Mouse (Mus musculus) erythroblast, embryonic 14.5 days (primary cell): ENCODE data around the gene Olfr642. TPM values are rescaled to one million over a fixed set of nuclear protein-coding genes. Genes with fewer than 3 reads are reported as not detected.

ENCODE experiments used
- H3K27me3 ChIP-seq: 2 replicates; pipeline ENCODE4 v1.6.1; 2012; ENCODE audit warnings: inconsistent platforms; ENCODE audit not compliant: control insufficient read depth
- H3K36me3 ChIP-seq: 2 replicates; pipeline ENCODE4 v1.6.1; 2012; ENCODE audit warnings: mild to moderate bottlenecking, inconsistent platforms; ENCODE audit not compliant: control insufficient read depth
- H3K4me1 ChIP-seq: 2 replicates; pipeline ENCODE4 v1.6.1; 2012; ENCODE audit warnings: inconsistent platforms; ENCODE audit not compliant: control insufficient read depth
- H3K4me3 ChIP-seq: replicated peaks from 2 replicates; pipeline ENCODE3; 2012; ENCODE audit warnings: moderate library complexity, mild to moderate bottlenecking, inconsistent platforms
- H3K9me3 ChIP-seq: 2 replicates; pipeline ENCODE4 v1.6.1; 2012; ENCODE audit warnings: low read length, inconsistent platforms, mixed read lengths; ENCODE audit not compliant: control insufficient read depth
- GATA1 ChIP-seq: IDR thresholded peaks from 2 replicates; pipeline ENCODE4 v1.6.1; 2012; ENCODE audit warnings: low read length, inconsistent platforms, mixed read lengths
- TAL1 ChIP-seq: IDR thresholded peaks from 3 replicates; pipeline ENCODE4 v1.6.1; 2012; ENCODE audit warnings: low read length, inconsistent platforms, mixed read lengths
- polyA plus RNA-seq: library from polyadenylated mRNA; stranded (reverse); fragments of >175 nt; gene quantifications from 2 replicates; pipeline ENCODE4 v1.2.3, GENCODE M21; 2012

Gene Olfr642
- polyA plus RNA-seq, 1 experiment: not detected

DNA sequence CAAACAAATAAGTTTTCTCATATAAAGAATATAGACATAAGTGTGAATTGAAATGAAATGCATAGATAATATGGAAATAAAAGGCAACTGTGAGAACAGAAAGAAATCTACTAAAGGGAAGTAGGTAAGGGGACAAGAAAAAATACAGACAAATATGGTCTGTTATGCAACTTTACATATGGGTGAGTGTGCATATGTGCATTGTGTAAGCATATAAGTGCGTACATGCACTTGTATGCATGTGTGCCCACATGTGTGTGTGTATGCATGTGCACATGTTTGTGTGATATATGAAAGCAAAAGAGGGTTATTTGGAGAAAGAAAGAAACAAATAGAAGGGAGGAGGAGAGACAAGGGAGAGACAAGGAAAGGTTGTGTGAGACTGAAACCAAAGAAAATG is 33.5 kb downstream of the Olfr642 start:
- no peak for TF ChIP-seq GATA1
- no peak for TF ChIP-seq TAL1
- H3K4me3 ChIP-seq: no peak overlapping the region
- no peaks in the 10 kb centered on the region for H3K27me3 ChIP-seq

GRCm38 (mm10) chr7:104017203-104017602 is 35.3 kb downstream of the Olfr642 start, which contains the start of gene Olfr639:
Gene Olfr639 (minus strand): TSS chr7:104017303.
- Histone ChIP-seq H3K4me3 (no peak within 1 kb of the TSS), H3K36me3 (no peaks in the 10 kb centered on the region), H3K27me3 (no peaks in the 10 kb centered on the region), H3K4me1 (no peaks in the 10 kb centered on the region), H3K9me3 (no peaks in the 10 kb centered on the region)
- TF ChIP-seq TAL1: no peak
- no peak for TF ChIP-seq GATA1

More for the DNA sequence above, 33.5 kb downstream of the Olfr642 start:
- Histone ChIP-seq H3K9me3 (no peaks in the 10 kb centered on the region), H3K4me1 (no peaks in the 10 kb centered on the region), H3K36me3 (no peaks in the 10 kb centered on the region)

DNA sequence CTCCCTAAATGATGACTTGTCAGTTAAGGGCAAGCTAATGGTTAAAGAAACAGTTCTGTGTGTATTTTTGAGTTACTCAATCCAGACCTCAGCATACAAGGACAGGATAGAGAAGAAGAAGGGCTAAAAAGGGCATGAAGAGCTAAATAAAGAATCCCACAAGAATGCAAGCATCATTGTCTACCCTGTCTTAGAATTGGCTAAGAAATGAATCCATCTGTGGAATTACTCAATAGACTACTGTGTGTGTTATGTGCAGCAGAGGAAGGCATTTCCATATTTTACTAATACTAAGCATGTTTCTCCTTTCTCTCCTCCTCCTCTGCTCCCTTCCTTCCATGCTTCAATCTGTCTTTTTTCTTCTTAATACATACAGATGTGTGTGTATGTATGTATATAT is 53.3 kb downstream of the Olfr642 start:
- H3K4me1 ChIP-seq: no peaks in the 10 kb centered on the region
- no peaks in the 10 kb centered on the region for H3K27me3 ChIP-seq
- no peaks in the 10 kb centered on the region for H3K36me3 ChIP-seq
- H3K9me3 ChIP-seq: no peaks in the 10 kb centered on the region
- no peak overlapping the region for H3K4me3 ChIP-seq
- no peak for TF ChIP-seq TAL1
- no peak for TF ChIP-seq GATA1

DNA sequence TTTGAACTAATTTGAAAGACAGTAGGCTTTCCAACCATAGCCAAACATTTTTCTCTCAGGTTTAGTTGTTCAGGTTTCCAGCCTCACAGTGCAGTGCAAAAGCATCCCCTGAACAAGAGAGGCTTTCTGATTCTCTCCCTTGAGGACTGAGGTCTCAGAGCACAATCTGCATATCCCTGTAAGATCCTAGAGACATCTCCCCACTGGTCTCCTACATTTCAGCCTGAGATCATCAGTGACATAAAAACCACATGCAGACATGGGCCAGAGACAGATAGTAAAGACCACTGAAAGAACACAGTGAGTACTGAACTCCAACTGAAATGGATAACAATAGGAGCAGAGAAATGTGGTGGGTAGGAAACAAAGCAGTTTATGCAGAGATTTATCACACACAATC is 54.0 kb downstream of the Olfr642 start, which contains the start of gene Olfr638:
TSS of gene Olfr638 (plus strand) at position 301 of the 400 bp plus-strand sequence.
- Histone ChIP-seq H3K36me3 (no peaks in the 10 kb centered on the region), H3K9me3 (no peaks in the 10 kb centered on the region), H3K4me1 (no peaks in the 10 kb centered on the region), H3K27me3 (no peaks in the 10 kb centered on the region), H3K4me3 (no peak within 1 kb of the TSS)
- TF ChIP-seq TAL1 (no peak), GATA1 (no peak)

Other genes with a start within 250 kb of the Olfr642 start
- gene Hbb-bt, start 238.7 kb downstream of the Olfr642 start, polyA plus RNA-seq: 22,007 and 54,805 TPM in 2 replicates
- gene Hbb-bs, start 224.6 kb downstream of the Olfr642 start, polyA plus RNA-seq: 263,491 and 269,873 TPM in 2 replicates
- gene Hbb-bh2, start 212.1 kb downstream of the Olfr642 start, polyA plus RNA-seq: 0.10 TPM in 1 of 2 replicates, not detected in the other
- gene Hbb-bh1, start 209.5 kb downstream of the Olfr642 start, polyA plus RNA-seq: 4.0 and 4.3 TPM in 2 replicates
- gene Hbb-y, start 199.4 kb downstream of the Olfr642 start, polyA plus RNA-seq: 85.0 and 543 TPM in 2 replicates
- gene Olfr66, start 166.4 kb downstream of the Olfr642 start, polyA plus RNA-seq: not detected in 2 replicates
- gene Olfr64, start 158.2 kb downstream of the Olfr642 start, polyA plus RNA-seq: not detected in 2 replicates
- gene Olfr65, start 149.2 kb downstream of the Olfr642 start, polyA plus RNA-seq: 0.08 TPM in 1 of 2 replicates, not detected in the other
- gene Olfr631, start 123.8 kb downstream of the Olfr642 start, polyA plus RNA-seq: 0.10 TPM in 1 of 2 replicates, not detected in the other
- gene Olfr632, start 118.3 kb downstream of the Olfr642 start, polyA plus RNA-seq: not detected in 2 replicates
- not detected in 2 replicates for gene Olfr633, start 108.2 kb downstream of the Olfr642 start, polyA plus RNA-seq
- 0.01 TPM in 1 of 2 replicates, not detected in the other for gene Olfr635, start 81.5 kb downstream of the Olfr642 start, polyA plus RNA-seq
- gene Olfr638, start 53.9 kb downstream of the Olfr642 start, polyA plus RNA-seq: not detected in 2 replicates
- gene Olfr639, start 35.4 kb downstream of the Olfr642 start, polyA plus RNA-seq: not detected in 2 replicates
- gene Olfr640, start 27.1 kb downstream of the Olfr642 start, polyA plus RNA-seq: 0.01 TPM in 1 of 2 replicates, not detected in the other
- not detected in 2 replicates for gene Olfr641, start 17.2 kb downstream of the Olfr642 start, polyA plus RNA-seq
- gene 4930516K23Rik, start 8.8 kb upstream of the Olfr642 start, polyA plus RNA-seq: not detected in 2 replicates
- not detected in 2 replicates for gene Olfr644, start 19.2 kb upstream of the Olfr642 start, polyA plus RNA-seq
- not detected in 2 replicates for gene Olfr645, start 32.8 kb upstream of the Olfr642 start, polyA plus RNA-seq
- not detected in 2 replicates for gene Olfr646, start 52.2 kb upstream of the Olfr642 start, polyA plus RNA-seq
- not detected in 2 replicates for gene Ubqln5, start 77.2 kb upstream of the Olfr642 start, polyA plus RNA-seq
- not detected in 2 replicates for gene Olfr643, start 84.7 kb upstream of the Olfr642 start, polyA plus RNA-seq
- gene Ubqln3, start 90.6 kb upstream of the Olfr642 start, polyA plus RNA-seq: not detected in 2 replicates
- gene Ubqlnl, start 97.9 kb upstream of the Olfr642 start, polyA plus RNA-seq: not detected in 2 replicates
- gene Olfm5, start 112.2 kb upstream of the Olfr642 start, polyA plus RNA-seq: not detected in 2 replicates
- 0.03 TPM in 1 of 2 replicates, not detected in the other for gene Olfr648, start 130.7 kb upstream of the Olfr642 start, polyA plus RNA-seq
- gene Olfr649, start 143.3 kb upstream of the Olfr642 start, polyA plus RNA-seq: not detected in 2 replicates
- gene Trim6, start 166.1 kb upstream of the Olfr642 start, polyA plus RNA-seq: not detected in 2 replicates
- not detected in 2 replicates for gene Trim34a, start 191.8 kb upstream of the Olfr642 start, polyA plus RNA-seq
- 0.03 TPM in 1 of 2 replicates, not detected in the other for gene Trim5, start 235.4 kb upstream of the Olfr642 start, polyA plus RNA-seq